Mouse (Mus musculus) G1E-ER4 (cell line): Measurements from ENCODE around the gene Yipf4. TPM values are rescaled to one million over a fixed set of nuclear protein-coding genes. Genes with fewer than 3 reads are reported as not detected.

Experiments
- GATA1 ChIP-seq: IDR thresholded peaks from one replicate; pipeline ENCODE4 v1.8.0; 2012; ENCODE audit warnings: low read length, inconsistent platforms
- polyA plus RNA-seq: library from polyadenylated mRNA; stranded (reverse); fragments of >175 nt; gene quantifications from 2 replicates; pipeline ENCODE4 v1.2.3, GENCODE M21; 2012

Gene Yipf4
- polyA plus RNA-seq, 1 experiment, result 16.8 TPM

- no peak for TF ChIP-seq GATA1
Observed at GRCm38 (mm10) chr17:74512308-74512707, 23.0 kb downstream of the Yipf4 start.

DNA sequence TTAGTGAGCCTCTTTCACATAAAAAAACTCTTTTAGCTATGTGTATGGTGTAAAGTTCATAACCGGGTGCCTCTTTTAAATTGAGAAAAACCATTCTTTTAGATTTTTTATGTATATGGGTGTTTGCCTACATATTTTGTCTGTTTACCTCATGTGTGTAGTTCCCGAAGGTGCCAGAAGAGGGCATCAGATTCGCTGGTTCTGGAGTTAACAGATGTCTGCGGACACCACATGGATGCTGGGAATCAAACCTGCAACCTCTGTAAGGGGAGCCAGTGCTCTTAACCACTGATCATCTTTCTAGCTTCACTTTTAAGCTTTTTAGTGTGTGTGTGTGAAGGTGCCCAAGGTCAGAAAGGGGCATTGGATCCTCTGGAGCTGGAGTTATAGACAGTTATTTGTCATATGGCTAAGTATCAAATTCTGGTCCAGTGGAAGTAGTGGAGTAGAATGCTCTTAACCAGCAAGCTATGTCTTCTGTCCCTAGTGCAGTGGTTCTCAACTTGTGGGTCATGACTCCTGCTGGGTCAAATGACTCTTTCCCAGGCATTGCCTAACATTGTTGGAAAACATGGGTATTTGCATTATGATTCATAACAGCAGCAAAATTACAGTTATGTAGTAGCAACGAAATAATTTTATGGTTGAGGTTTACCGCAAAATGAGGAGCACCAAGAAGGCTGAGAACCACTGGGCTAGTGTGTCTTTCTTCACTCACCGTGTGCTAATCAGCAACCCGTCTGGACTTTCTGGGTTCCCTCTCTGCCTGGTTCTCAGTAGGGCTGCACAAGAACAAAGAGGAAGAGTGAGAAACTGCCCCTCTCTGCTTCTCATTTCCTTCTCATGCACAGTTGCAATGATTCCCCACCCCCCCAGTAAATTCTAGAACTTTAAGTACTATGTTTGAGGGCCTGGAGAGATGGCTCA lies 33.8 kb downstream of the Yipf4 start:
- no peak for TF ChIP-seq GATA1

- TF ChIP-seq GATA1, result no peak
Observed at GRCm38 (mm10) chr17:74526117-74526516, 36.8 kb downstream of the Yipf4 start.

- no peak for TF ChIP-seq GATA1
Observed at GRCm38 (mm10) chr17:74526806-74527653, 37.7 kb downstream of the Yipf4 start.

- TF ChIP-seq GATA1, result no peak
Observed at GRCm38 (mm10) chr17:74527729-74528607, 38.7 kb downstream of the Yipf4 start, which contains the start of gene Birc6. Gene Birc6, plus strand, starts transcription at chr17:74528295.

DNA sequence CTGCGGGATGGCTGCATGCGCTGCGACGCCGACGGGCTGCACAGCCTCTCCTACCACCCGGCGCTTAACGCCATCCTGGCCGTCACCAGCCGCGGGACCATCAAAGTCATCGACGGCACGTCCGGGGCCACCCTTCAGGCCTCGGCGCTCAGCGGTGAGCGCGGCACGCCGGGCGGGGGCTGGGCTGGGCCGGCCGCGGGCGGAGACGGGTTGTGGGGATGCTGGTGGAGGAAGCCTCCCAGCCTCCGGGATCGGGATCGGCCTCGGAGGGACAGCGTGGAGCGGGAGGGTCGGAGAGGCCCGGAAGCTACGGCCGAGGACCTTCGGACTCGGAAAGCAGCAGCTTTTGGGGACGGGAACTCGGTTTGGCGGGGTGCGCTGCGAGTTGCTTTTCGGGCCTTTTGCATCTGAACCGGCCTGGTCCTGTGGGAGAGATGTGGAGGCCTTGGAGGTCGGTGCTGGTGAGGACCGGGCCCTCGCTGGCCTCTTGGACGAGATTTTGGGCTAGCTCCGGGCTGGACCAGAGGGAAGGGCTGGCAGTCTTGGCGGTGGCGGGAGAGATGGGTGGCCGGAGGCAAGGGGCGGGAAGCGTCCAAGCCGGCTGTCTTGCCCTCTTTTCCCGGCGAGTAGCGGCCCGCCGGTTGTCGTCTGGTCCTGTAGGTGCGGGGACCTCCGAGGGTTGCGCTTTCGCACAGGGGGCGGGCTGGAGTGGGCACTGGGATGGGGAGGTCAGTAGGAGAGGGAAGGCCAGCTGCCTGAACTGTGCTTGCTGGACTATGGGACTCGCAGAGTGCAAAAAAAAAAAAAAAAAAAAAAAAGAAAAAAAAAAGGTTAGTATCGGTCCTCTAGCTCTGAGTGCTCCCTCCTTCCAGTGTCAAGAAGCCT lies 39.6 kb downstream of the Yipf4 start:
- TF ChIP-seq GATA1, result no peak

GRCm38 (mm10) chr17:74529533-74529824 lies 40.2 kb downstream of the Yipf4 start:
- no peak for TF ChIP-seq GATA1

DNA sequence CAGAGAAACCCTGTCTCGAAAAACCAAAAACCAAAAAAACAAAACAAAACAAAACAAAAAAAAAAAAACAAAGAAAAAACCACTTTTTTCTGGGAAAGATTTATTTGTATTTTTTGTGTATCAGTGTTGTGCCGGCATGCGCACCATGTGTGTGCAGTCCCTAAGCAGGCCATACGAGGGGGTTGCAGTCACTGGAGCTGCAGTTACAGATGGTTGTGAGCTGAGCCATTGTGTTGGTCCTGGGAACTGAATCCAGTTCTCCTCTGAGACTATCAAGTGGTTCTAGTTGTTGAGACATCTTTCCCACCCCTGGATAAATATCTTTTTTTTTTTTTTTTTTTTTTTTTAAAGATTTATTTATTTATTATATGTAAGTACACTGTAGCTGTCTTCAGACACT lies 45.7 kb downstream of the Yipf4 start:
- TF ChIP-seq GATA1, result no peak

GRCm38 (mm10) chr17:74537526-74537925 lies 48.2 kb downstream of the Yipf4 start:
- TF ChIP-seq GATA1, result no peak

- TF ChIP-seq GATA1, result no peak
Observed at GRCm38 (mm10) chr17:74543615-74544014, 54.3 kb downstream of the Yipf4 start.

Other genes with a start within 250 kb of the Yipf4 start
- gene Memo1, start 194.0 kb upstream of the Yipf4 start, polyA plus RNA-seq, result 58.1 and 91.0 TPM in 2 replicates
- gene Dpy30, start 165.5 kb upstream of the Yipf4 start, polyA plus RNA-seq, result 76.8 and 101 TPM in 2 replicates
- gene Spast, start 150.5 kb upstream of the Yipf4 start, polyA plus RNA-seq, result 11.4 and 14.7 TPM in 2 replicates
- gene Slc30a6, start 93.9 kb upstream of the Yipf4 start, polyA plus RNA-seq, result 1.2 and 1.7 TPM in 2 replicates
- not detected in 2 replicates for gene Nlrc4, start 30.4 kb upstream of the Yipf4 start, polyA plus RNA-seq
- gene Birc6, start 38.8 kb downstream of the Yipf4 start, polyA plus RNA-seq, result 18.7 and 36.7 TPM in 2 replicates
- gene Ttc27, start 228.2 kb downstream of the Yipf4 start, polyA plus RNA-seq, result 25.4 and 30.0 TPM in 2 replicates